Mouse (Mus musculus) lung, adult 2 months (tissue): Measurements from ENCODE around the gene Myo9a. TPM values are rescaled to one million over a fixed set of nuclear protein-coding genes. Genes with fewer than 3 reads are reported as not detected.
"Not testable (repeated sequence)": the region's sequence is repeated elsewhere in the genome, so short reads cannot be mapped to it uniquely, and the experiment has no call there.

Experiments used
- DNase-seq: peaks from one replicate; pipeline ENCODE4 v3.0.0; 2022
- H3K4me1 ChIP-seq: fragments of 200-500 bp; 2 replicates; pipeline ENCODE4 v1.6.1; 2011; ENCODE audit warnings: low read length; ENCODE audit not compliant: control insufficient read depth, insufficient read depth
- H3K4me3 ChIP-seq: fragments of 200-500 bp; replicated peaks from 2 replicates; pipeline ENCODE3; 2011; ENCODE audit warnings: low read depth, mild to moderate bottlenecking, control low read depth, low read length; ENCODE audit errors: extremely low read depth
- CTCF ChIP-seq: fragments of 200-500 bp; IDR thresholded peaks from 2 replicates; pipeline ENCODE4 v1.5.1; 2011; ENCODE audit warnings: mild to moderate bottlenecking, low read length, control low read depth; ENCODE audit not compliant: insufficient read depth
- POLR2A ChIP-seq: fragments of 200-500 bp; IDR thresholded peaks from 2 replicates; pipeline ENCODE4 v1.6.1; 2011; ENCODE audit warnings: low read depth, mild to moderate bottlenecking, control low read depth, low read length, borderline replicate concordance; ENCODE audit errors: extremely low read depth
- WGBS: fragments of 180-500 bp; shearing (Covaris S2); methylation state at CpG from one replicate; pipeline ENCODE4 v1.1.7; 2018; 5-methylcytosine and 5-hydroxymethylcytosine counted together
- polyA plus RNA-seq: library from polyadenylated mRNA; depleted of rRNA; stranded (reverse); fragments of >200 nt; gene quantifications from 2 replicates; pipeline ENCODE4 v1.2.3, GENCODE M21; 2012

Myo9a gene
- polyA plus RNA-seq, 1 experiment: 5.2 TPM

- WGBS: 78% methylated on average over 11 of the region's 11 CpGs
- no peak for TF ChIP-seq POLR2A
- TF ChIP-seq CTCF: no peak
- Histone ChIP-seq H3K4me1 (peaks cover 3% of the 10 kb centered on the region), H3K4me3 (no peak overlapping the region)
- no peak for DNase-seq
Observed at GRCm38 (mm10) chr9:59748969-59749368, 1.7 kb upstream of the Myo9a start.

- DNase-seq: no peak
- 26% methylated on average over 12 of the region's 12 CpGs for WGBS
- TF ChIP-seq POLR2A: no peak
- no peak for TF ChIP-seq CTCF
- Histone ChIP-seq H3K4me1 (peaks cover 3% of the 10 kb centered on the region), H3K4me3 (peak overlapping the region; percentile 100)
Observed at GRCm38 (mm10) chr9:59749581-59750265, 973 bp upstream of the Myo9a start.

GRCm38 (mm10) chr9:59751066-59751581, 428 bp downstream of the Myo9a start:
- 0% methylated on average over 48 of the region's 49 CpGs for WGBS
- H3K4me1 ChIP-seq: peaks cover 3% of the 10 kb centered on the region
- H3K4me3 ChIP-seq: peak overlapping the region; percentile 97
- TF ChIP-seq CTCF (no peak), POLR2A (peak; percentile 18)
- peak; percentile 96 for DNase-seq

GRCm38 (mm10) chr9:59751966-59752365, 1.3 kb downstream of the Myo9a start:
- WGBS: 0% methylated on average over 2 of the region's 2 CpGs
- Histone ChIP-seq H3K4me1 (peaks cover 3% of the 10 kb centered on the region), H3K4me3 (peak overlapping the region; percentile 97)
- no peak for DNase-seq
- TF ChIP-seq POLR2A (no peak), CTCF (no peak)

- TF ChIP-seq POLR2A (no peak), CTCF (no peak)
- no peaks in the 10 kb centered on the region; the same call in 1 of the 2 replicates for H3K4me1 ChIP-seq
- no peak for DNase-seq
- WGBS: 49% methylated on average over 2 of the region's 2 CpGs
- H3K4me3 ChIP-seq: no peak overlapping the region
Observed at GRCm38 (mm10) chr9:59755199-59755598, 4.5 kb downstream of the Myo9a start.

GRCm38 (mm10) chr9:59757016-59757415, 6.3 kb downstream of the Myo9a start:
- H3K4me1 ChIP-seq, H3K4me3 ChIP-seq, DNase-seq: not testable (repeated sequence)
- 90% methylated on average over 3 of the region's 3 CpGs for WGBS

GRCm38 (mm10) chr9:59760515-59760914, 9.8 kb downstream of the Myo9a start:
- WGBS: 18% methylated on average over 3 of the region's 3 CpGs
- no peak for DNase-seq
- no peaks in the 10 kb centered on the region; the same call in 1 of the 2 replicates for H3K4me1 ChIP-seq
- peak; percentile 44; the same call in 1 of the 2 replicates for TF ChIP-seq CTCF
- TF ChIP-seq POLR2A: no peak
- no peak overlapping the region for H3K4me3 ChIP-seq

- DNase-seq, H3K4me3 ChIP-seq, H3K4me1 ChIP-seq: not testable (repeated sequence)
- 92% methylated on average over 12 of the region's 13 CpGs for WGBS
Observed at GRCm38 (mm10) chr9:59766966-59767461, 16.3 kb downstream of the Myo9a start.

- not testable (repeated sequence) for H3K4me1 ChIP-seq, H3K4me3 ChIP-seq
- peak; percentile 17 for DNase-seq
- 72% methylated on average over 3 of the region's 3 CpGs for WGBS
Observed at GRCm38 (mm10) chr9:59806046-59806774, 55.5 kb downstream of the Myo9a start.

- Histone ChIP-seq H3K4me3 (no peak overlapping the region), H3K4me1 (no peaks in the 10 kb centered on the region)
- no peak for TF ChIP-seq CTCF
- no peak for TF ChIP-seq POLR2A
- DNase-seq: no peak
Observed at GRCm38 (mm10) chr9:59884551-59884950, 133.9 kb downstream of the Myo9a start.
